Mouse (Mus musculus): ENCODE measurements around the gene Cass4. TPM values are rescaled to one million over a fixed set of nuclear protein-coding genes. Genes with fewer than 3 reads are reported as not detected.

Gene Cass4
- total and polyA plus RNA-seq, 3 experiments: 2.9 to 5.3 (median 3.8) TPM

DNA sequence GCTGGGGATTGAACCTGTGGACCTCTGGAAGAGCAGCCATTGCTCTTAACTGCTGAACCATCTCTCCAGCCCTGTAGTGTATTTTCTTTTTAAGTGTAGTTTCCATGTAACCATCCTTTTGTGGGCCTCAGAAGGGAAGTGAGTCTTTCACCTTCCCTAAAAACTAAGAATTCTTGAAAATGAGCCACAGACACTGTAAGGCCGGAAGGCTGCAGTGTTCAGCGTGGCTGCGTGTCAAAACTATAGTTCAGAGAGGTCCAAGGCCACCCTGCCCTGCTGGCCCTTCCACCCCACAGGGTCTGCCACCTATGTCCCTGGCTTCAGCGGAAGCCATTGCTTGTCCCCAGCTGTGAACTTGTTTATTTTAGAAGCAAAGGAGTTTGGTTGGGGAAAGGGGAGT, 12.6 kb downstream of the Cass4 start:
- dilution Hi-C loops (cut with MboI; ENCODE audit: extremely low pct_ligation_motif_present, extremely low pct_unique_long_range_greater_than_20kb, low sequenced_read_pairs): no loop called here
- in situ Hi-C loops (cut with MboI; ENCODE audit: low pct_ligation_motif_present, low pct_unique_long_range_greater_than_20kb, low sequenced_read_pairs): no loop called here
- H3K4me1 ChIP-seq (ENCODE audit: control insufficient read depth in 1 of 2, insufficient read depth in 2 of 2): peaks cover 30 to 68% of the 10 kb centered on the region in 2 experiments

DNA sequence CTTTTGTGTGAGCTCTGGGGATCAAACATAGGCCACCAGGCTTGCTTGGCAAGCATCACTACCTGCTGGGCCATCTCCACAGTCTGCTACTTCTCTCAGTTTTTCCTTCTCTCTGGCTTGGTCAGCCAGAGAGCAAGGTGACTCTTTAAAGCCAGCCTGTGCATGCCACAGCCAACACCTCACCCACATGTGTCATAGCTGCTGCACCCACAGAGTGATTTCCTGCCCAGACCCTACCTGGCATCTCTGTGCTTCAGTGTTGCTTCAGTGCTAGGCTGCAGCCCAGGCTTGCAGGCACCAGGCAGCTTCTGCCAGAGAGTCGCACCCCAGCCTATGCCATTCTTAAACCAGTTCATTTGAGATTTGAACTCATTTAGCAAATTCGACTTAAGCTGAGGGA, 13.9 kb downstream of the Cass4 start:
- H3K4me2 ChIP-seq (ENCODE audit: insufficient read depth, low read depth, poor library complexity, severe bottlenecking): no peak overlapping the region
- no peak for TF ChIP-seq JUND (conservative IDR thresholded peaks at IDR 0.05; ENCODE audit: low read depth, low read length)
- no peak for TF ChIP-seq TCF12 (IDR thresholded peaks at IDR 0.05; ENCODE audit: low read depth, low read length)
- no peak for TF ChIP-seq RCOR1 (conservative IDR thresholded peaks at IDR 0.05; ENCODE audit: low read depth, low read length)
- TF ChIP-seq POLR2A (IDR thresholded peaks at IDR 0.05; ENCODE audit: low read depth, low read length): no peak
- no peak for TF ChIP-seq HCFC1 (IDR thresholded peaks at IDR 0.05; ENCODE audit: low read depth, low read length)
- TF ChIP-seq ZKSCAN1 (IDR thresholded peaks at IDR 0.05; ENCODE audit: borderline replicate concordance, low read depth, low read length): no peak
- TF ChIP-seq GABPA (IDR thresholded peaks at IDR 0.05; ENCODE audit: insufficient replicate concordance, low read depth, low read length): no peak
- TF ChIP-seq IRF4 (IDR thresholded peaks at IDR 0.05; ENCODE audit: low read depth, low read length): no peak
- no peak for TF ChIP-seq SIN3A (IDR thresholded peaks at IDR 0.05; ENCODE audit: low read length)
- TF ChIP-seq USF1 (IDR thresholded peaks at IDR 0.05; ENCODE audit: low read depth, low read length): no peak
- no peak for TF ChIP-seq RAD21 (IDR thresholded peaks at IDR 0.05; ENCODE audit: low read depth, low read length)
- no peaks in the 10 kb centered on the region for H3K9me3 ChIP-seq (replicated peaks; ENCODE audit: low read length)
- dilution Hi-C loops (cut with MboI; ENCODE audit: extremely low pct_ligation_motif_present, extremely low pct_unique_long_range_greater_than_20kb, low sequenced_read_pairs) (no loop called here), in situ Hi-C loops (cut with MboI; ENCODE audit: low pct_ligation_motif_present, low pct_unique_long_range_greater_than_20kb, low sequenced_read_pairs) (no loop called here)
- H3K27me3 ChIP-seq (replicated peaks): no peaks in the 10 kb centered on the region
- DNase-seq (ENCODE audit: extremely low read depth): no peak
- no peaks in the 10 kb centered on the region; the same call in 1 of the 2 replicates for H3K79me2 ChIP-seq (replicated peaks; ENCODE audit: control insufficient read depth, extremely low read depth, insufficient read depth, poor library complexity, severe bottlenecking)
- peaks cover 0 to 8% of the 10 kb centered on the region in 2 experiments for H3K36me3 ChIP-seq (replicated peaks in 1 of 2; ENCODE audit: control insufficient read depth in 1 of 2, insufficient read depth in 1 of 2, low read length in 1 of 2)
- no peak overlapping the region for H3K4me3 ChIP-seq (replicated peaks in 1 of 3; ENCODE audit: low read depth in 2 of 3, low read length in 2 of 3, poor library complexity in 1 of 3)
- peaks cover 20 to 65% of the 10 kb centered on the region in 2 experiments for H3K4me1 ChIP-seq (ENCODE audit: control insufficient read depth in 1 of 2, insufficient read depth in 2 of 2)
- H3K9ac ChIP-seq (ENCODE audit: insufficient read depth, low read depth): no peak overlapping the region
- H3K27ac ChIP-seq (ENCODE audit: insufficient read depth, low read depth): no peak overlapping the region

More for the DNA sequence above, 12.6 kb downstream of the Cass4 start:
- Histone ChIP-seq H3K4me2 (ENCODE audit: insufficient read depth, low read depth, poor library complexity, severe bottlenecking) (no peak overlapping the region), H3K4me3 (replicated peaks in 1 of 3; ENCODE audit: low read depth in 2 of 3, low read length in 2 of 3, poor library complexity in 1 of 3) (no peak overlapping the region), H3K79me2 (replicated peaks; ENCODE audit: control insufficient read depth, extremely low read depth, insufficient read depth, poor library complexity, severe bottlenecking) (no peaks in the 10 kb centered on the region; the same call in 1 of the 2 replicates), H3K27me3 (replicated peaks) (no peaks in the 10 kb centered on the region), H3K27ac (ENCODE audit: insufficient read depth, low read depth) (no peak overlapping the region), H3K9ac (ENCODE audit: insufficient read depth, low read depth) (no peak overlapping the region), H3K36me3 (replicated peaks in 1 of 2; ENCODE audit: control insufficient read depth in 1 of 2, insufficient read depth in 1 of 2, low read length in 1 of 2) (peaks cover 0 to 7% of the 10 kb centered on the region in 2 experiments), H3K9me3 (replicated peaks; ENCODE audit: low read length) (no peaks in the 10 kb centered on the region)
- TF ChIP-seq JUND (conservative IDR thresholded peaks at IDR 0.05; ENCODE audit: low read depth, low read length): no peak
- TF ChIP-seq ZC3H11A (IDR thresholded peaks at IDR 0.05; ENCODE audit: low read depth, low read length): no peak
- TF ChIP-seq POLR2A (IDR thresholded peaks at IDR 0.05; ENCODE audit: low read depth, low read length): no peak
- no peak for TF ChIP-seq NRF1 (IDR thresholded peaks at IDR 0.05; ENCODE audit: low read depth, low read length)
- TF ChIP-seq E2F4 (IDR thresholded peaks at IDR 0.05; ENCODE audit: insufficient replicate concordance, low read depth, low read length): no peak
- no peak for TF ChIP-seq UBTF (IDR thresholded peaks at IDR 0.05; ENCODE audit: low read depth, low read length)
- TF ChIP-seq GABPA (IDR thresholded peaks at IDR 0.05; ENCODE audit: insufficient replicate concordance, low read depth, low read length): no peak
- no peak for TF ChIP-seq MEF2A (IDR thresholded peaks at IDR 0.05; ENCODE audit: borderline replicate concordance, low read depth, low read length)
- no peak for TF ChIP-seq MAFK (IDR thresholded peaks at IDR 0.05; ENCODE audit: insufficient replicate concordance, low read length)
- no peak for TF ChIP-seq USF2 (conservative IDR thresholded peaks at IDR 0.05; ENCODE audit: low read depth, low read length)
- no peak for TF ChIP-seq MAX (IDR thresholded peaks at IDR 0.05; ENCODE audit: low read length)
- no peak for TF ChIP-seq SIN3A (IDR thresholded peaks at IDR 0.05; ENCODE audit: low read length)
- TF ChIP-seq ZNF384 (IDR thresholded peaks at IDR 0.05; ENCODE audit: low read depth, low read length): no peak
- no peak for TF ChIP-seq CTCF (conservative IDR thresholded peaks at IDR 0.05 in 1 of 2, IDR thresholded peaks at IDR 0.05 in 1 of 2; ENCODE audit: low read depth in 2 of 2, low read length in 2 of 2)
- no peak for DNase-seq (ENCODE audit: extremely low read depth)

All from CH12.LX (cell line).